Comparison of ENCODE assay signal across 28 mouse cellular contexts in genomic region chrX:127224077-127224476, GRCm38 (mm10).
"Had no signal": no experiment of that assay in that cellular context is flagged by ENCODE, and none has a peak within 500 bp of the region (broad histone marks: within the 10 kb centered on the region; RNA-seq: fewer than 3 reads in every experiment).

No protein-coding gene starts in this region.

- H3K4me1 ChIP-seq: embryonic facial prominence, embryonic 10.5 days; embryonic facial prominence, embryonic 12.5 days; embryonic facial prominence, embryonic 13.5 days; embryonic facial prominence, embryonic 15.5 days; forebrain, embryonic 10.5 days; forebrain, embryonic 12.5 days; forebrain, embryonic 13.5 days; forebrain, embryonic 15.5 days; heart, embryonic 10.5 days had no signal

- H3K4me2 ChIP-seq: embryonic facial prominence, embryonic 12.5 days; embryonic facial prominence, embryonic 13.5 days; embryonic facial prominence, embryonic 15.5 days; forebrain, embryonic 12.5 days; forebrain, embryonic 13.5 days; forebrain, embryonic 15.5 days had no signal

- DNase-seq: cerebellum, adult 9-10 months; cerebellum, adult 9-11 months; cerebellum, postnatal 10 days; cerebellum, postnatal 14 days; cerebellum, postnatal 25 days; cerebellum, postnatal 36 days; embryo, embryonic 11 days; forebrain, postnatal 0 days; gastrocnemius, adult 2 months; gastrocnemius, postnatal 10 days; gastrocnemius, postnatal 14 days; gastrocnemius, postnatal 25 days; gastrocnemius, postnatal 36 days; heart, adult 11 months; heart, adult 18-20 months; heart, adult 2 months had no signal

- H3K4me3 ChIP-seq: embryonic facial prominence, embryonic 10.5 days; embryonic facial prominence, embryonic 12.5 days; embryonic facial prominence, embryonic 13.5 days; embryonic facial prominence, embryonic 15.5 days; erythroblast, embryonic 14.5 days; forebrain, embryonic 10.5 days; forebrain, embryonic 12.5 days; forebrain, embryonic 13.5 days; forebrain, embryonic 15.5 days; gastrocnemius, adult 2 months; heart, adult 2 months; heart, embryonic 10.5 days had no signal

- H3K9me3 ChIP-seq: embryonic facial prominence, embryonic 12.5 days; embryonic facial prominence, embryonic 13.5 days; embryonic facial prominence, embryonic 15.5 days; forebrain, embryonic 10.5 days; forebrain, embryonic 12.5 days; forebrain, embryonic 13.5 days; forebrain, embryonic 15.5 days; heart, embryonic 10.5 days had no signal

- H3K27ac ChIP-seq: embryonic facial prominence, embryonic 10.5 days; embryonic facial prominence, embryonic 12.5 days; embryonic facial prominence, embryonic 13.5 days; embryonic facial prominence, embryonic 15.5 days; forebrain, embryonic 10.5 days; forebrain, embryonic 12.5 days; forebrain, embryonic 13.5 days; forebrain, embryonic 15.5 days; gastrocnemius, adult 2 months; heart, adult 2 months; heart, embryonic 10.5 days had no signal

- ATAC-seq: forebrain, embryonic 13.5 days; forebrain, embryonic 14.5 days; forebrain, embryonic 15.5 days; forebrain, embryonic 16.5 days; forebrain, postnatal 0 days had no signal

- H3K36me3 ChIP-seq: embryonic facial prominence, embryonic 10.5 days; embryonic facial prominence, embryonic 12.5 days; embryonic facial prominence, embryonic 13.5 days; embryonic facial prominence, embryonic 15.5 days; forebrain, embryonic 10.5 days; forebrain, embryonic 12.5 days; forebrain, embryonic 15.5 days; heart, embryonic 10.5 days had no signal

- H3K27me3 ChIP-seq: embryonic facial prominence, embryonic 12.5 days; embryonic facial prominence, embryonic 13.5 days; embryonic facial prominence, embryonic 15.5 days; forebrain, embryonic 12.5 days; forebrain, embryonic 13.5 days; forebrain, embryonic 15.5 days had no signal

- H3K9ac ChIP-seq: embryonic facial prominence, embryonic 12.5 days; embryonic facial prominence, embryonic 13.5 days; embryonic facial prominence, embryonic 15.5 days; forebrain, embryonic 12.5 days; forebrain, embryonic 13.5 days; forebrain, embryonic 15.5 days; forebrain, postnatal 0 days had no signal
